Mouse (Mus musculus) layer of hippocampus, adult 2 months (tissue): ENCODE data around the gene Ets1. TPM values are rescaled to one million over a fixed set of nuclear protein-coding genes. Genes with fewer than 3 reads are reported as not detected.

Source experiments
- DNase-seq, 2 experiments: peaks; one replicate each; pipeline ENCODE4 v3.0.0; 2022; ENCODE audit warnings: low spot score in 2 of 2
- H3K27ac ChIP-seq: fragments of 200-600 bp; 2 replicates; pipeline ENCODE4 v1.8.1; 2022
- H3K4me3 ChIP-seq: fragments of 200-600 bp; 2 replicates; pipeline ENCODE4 v1.8.1; 2022; ENCODE audit warnings: mild to moderate bottlenecking
- CTCF ChIP-seq: fragments of 200-600 bp; conservative IDR thresholded peaks from 2 replicates; pipeline ENCODE4 v1.8.1; 2022; ENCODE audit warnings: antibody characterized with exemption, mild to moderate bottlenecking, moderate library complexity
- total RNA-seq, 2 experiments: library from RNA; stranded (reverse); gene quantifications; 2 replicates each; pipeline ENCODE4 v1.2.3; 2021

Ets1 gene
- total RNA-seq, 2 experiments from 2014 or later, result 9.9 to 12.2 TPM

- no peak overlapping the region for H3K27ac ChIP-seq
- no peak overlapping the region for H3K4me3 ChIP-seq
- DNase-seq, result no peak
- peak; percentile 26 for TF ChIP-seq CTCF
Observed at GRCm38 (mm10) chr9:32677646-32678045, 41.6 kb downstream of the Ets1 start.

- H3K27ac ChIP-seq, result no peak overlapping the region
- no peak overlapping the region for H3K4me3 ChIP-seq
- DNase-seq, result no peak
- no peak for TF ChIP-seq CTCF
Observed at GRCm38 (mm10) chr9:32678120-32678757, 42.2 kb downstream of the Ets1 start.

GRCm38 (mm10) chr9:32679531-32679930 is 43.5 kb downstream of the Ets1 start:
- no peak for TF ChIP-seq CTCF
- no peak for DNase-seq

GRCm38 (mm10) chr9:32680201-32680600 is 44.2 kb downstream of the Ets1 start:
- TF ChIP-seq CTCF, result no peak
- Histone ChIP-seq H3K4me3 (no peak overlapping the region), H3K27ac (no peak overlapping the region)
- no peak for DNase-seq

More at GRCm38 (mm10) chr9:32679531-32679930, 43.5 kb downstream of the Ets1 start:
- Histone ChIP-seq H3K4me3 (no peak overlapping the region), H3K27ac (no peak overlapping the region)

- no peak overlapping the region for H3K4me3 ChIP-seq
- H3K27ac ChIP-seq, result 0 out of 2 replicates have a peak overlapping the region, but pooled peaks have one; percentile 7
- no peak for DNase-seq
- no peak for TF ChIP-seq CTCF
Observed at GRCm38 (mm10) chr9:32685793-32686558, 50.0 kb downstream of the Ets1 start.

- no peak for TF ChIP-seq CTCF
- H3K27ac ChIP-seq, result no peak overlapping the region
- no peak overlapping the region for H3K4me3 ChIP-seq
- no peak for DNase-seq
Observed at GRCm38 (mm10) chr9:32688351-32688750, 52.3 kb downstream of the Ets1 start.

GRCm38 (mm10) chr9:32691151-32691925 is 55.3 kb downstream of the Ets1 start:
- Histone ChIP-seq H3K4me3 (no peak overlapping the region), H3K27ac (no peak overlapping the region)
- DNase-seq, result no peak
- no peak for TF ChIP-seq CTCF

- Histone ChIP-seq H3K27ac (no peak overlapping the region), H3K4me3 (no peak overlapping the region)
- no peak for TF ChIP-seq CTCF
- DNase-seq, result no peak
Observed at GRCm38 (mm10) chr9:32692944-32693343, 56.9 kb downstream of the Ets1 start.

- no peak for TF ChIP-seq CTCF
- DNase-seq, result no peak
- H3K27ac ChIP-seq, result no peak overlapping the region
- no peak overlapping the region for H3K4me3 ChIP-seq
Observed at GRCm38 (mm10) chr9:32693411-32693810, 57.4 kb downstream of the Ets1 start.

- no peak overlapping the region for H3K27ac ChIP-seq
- DNase-seq, result no peak
- no peak for TF ChIP-seq CTCF
- H3K4me3 ChIP-seq, result no peak overlapping the region
Observed at GRCm38 (mm10) chr9:32694111-32694824, 58.2 kb downstream of the Ets1 start.

- H3K27ac ChIP-seq, result peak overlapping the region; percentile 49
- DNase-seq, result no peak
- TF ChIP-seq CTCF, result no peak
- H3K4me3 ChIP-seq, result peak overlapping the region; percentile 85
Observed at GRCm38 (mm10) chr9:32694916-32695490, 59.0 kb downstream of the Ets1 start.

- peak; percentile 86 to 89 for DNase-seq
- Histone ChIP-seq H3K4me3 (peak overlapping the region; percentile 85), H3K27ac (peak overlapping the region; percentile 86)
- TF ChIP-seq CTCF, result peak; percentile 30; the same call in 1 of the 2 replicates
Observed at GRCm38 (mm10) chr9:32695492-32696190, 59.6 kb downstream of the Ets1 start.
